Mouse (Mus musculus) G1E (cell line): Measurements from ENCODE around the gene Zfp729a. TPM values are rescaled to one million over a fixed set of nuclear protein-coding genes. Genes with fewer than 3 reads are reported as not detected.

Experiments
- ATAC-seq: 2 replicates; pipeline ENCODE4 v1.8.0; 2016; ENCODE audit warnings: mild to moderate bottlenecking; ENCODE audit not compliant: insufficient number of reproducible peaks, poor library complexity, low FRiP score, severe bottlenecking; ENCODE audit errors: extremely low read depth
- DNase-seq: peaks from one replicate; pipeline ENCODE4 v3.0.0; 2012; ENCODE audit warnings: low spot score
- H3K27me3 ChIP-seq: 2 replicates; pipeline ENCODE4 v1.6.1; 2012; ENCODE audit warnings: mild to moderate bottlenecking, low read length, inconsistent platforms; ENCODE audit not compliant: insufficient read depth
- H3K36me3 ChIP-seq: replicated peaks from 2 replicates; pipeline ENCODE3; 2012; ENCODE audit warnings: mild to moderate bottlenecking, inconsistent platforms
- H3K4me1 ChIP-seq: 2 replicates; pipeline ENCODE4 v1.6.1; 2012; ENCODE audit warnings: low read depth, low read length, inconsistent platforms, mixed read lengths; ENCODE audit not compliant: insufficient read depth
- H3K4me3 ChIP-seq: 2 replicates; pipeline ENCODE4 v1.5.1; 2012; ENCODE audit warnings: low read depth, mild to moderate bottlenecking, inconsistent platforms, low read length, moderate library complexity, mixed read lengths
- H3K9me3 ChIP-seq: replicated peaks from 2 replicates; pipeline ENCODE4 v1.6.1; 2012; ENCODE audit warnings: inconsistent platforms
- CTCF ChIP-seq: IDR thresholded peaks from 2 replicates; pipeline ENCODE4 v1.5.1; 2012; ENCODE audit warnings: low read depth, low read length, inconsistent platforms, mixed read lengths
- GATA1 ChIP-seq: IDR thresholded peaks from 2 replicates; pipeline ENCODE4 v1.6.1; 2012; ENCODE audit warnings: borderline replicate concordance, low read length, inconsistent platforms, mixed read lengths
- GATA2 ChIP-seq: IDR thresholded peaks from 2 replicates; pipeline ENCODE4 v1.6.1; 2012; ENCODE audit warnings: low read depth, low read length, inconsistent platforms, borderline replicate concordance
- POLR2AphosphoS5 ChIP-seq: IDR thresholded peaks from 2 replicates; pipeline ENCODE4 v1.6.1; 2012; ENCODE audit warnings: low read depth, low read length, inconsistent platforms; ENCODE audit not compliant: insufficient replicate concordance
- TAL1 ChIP-seq: conservative IDR thresholded peaks from 2 replicates; pipeline ENCODE4 v1.6.1; 2012; ENCODE audit warnings: low read depth, low read length, inconsistent platforms, mixed read lengths
- polyA plus RNA-seq: library from polyadenylated mRNA; stranded (reverse); fragments of >175 nt; gene quantifications from 2 replicates; pipeline ENCODE4 v1.2.3, GENCODE M21; 2012
- total RNA-seq, 2 experiments: library from RNA; stranded (forward) in 1 of 2; stranded (reverse) in 1 of 2; fragments of 200-1000 nt in 1 of 2; fragments of >200 nt in 1 of 2; fragmentation: Nextera tagmentation in 1 of 2; gene quantifications; 2 replicates each; pipeline ENCODE4 v1.2.3; 2014 to 2017

The Zfp729a gene
- total and polyA plus RNA-seq, 3 experiments = 0.28 to 20.1 (median 9.3) TPM

- H3K4me3 ChIP-seq = peak within 1 kb of the TSS; percentile 69
- DNase-seq (peak; percentile 3), ATAC-seq (peak; percentile 80)
- no peaks in the 10 kb centered on the region for H3K4me1 ChIP-seq
- H3K36me3 ChIP-seq = no peaks in the 10 kb centered on the region
- no peak for TF ChIP-seq POLR2AphosphoS5
- H3K27me3 ChIP-seq = no peaks in the 10 kb centered on the region
- peaks cover 2% of the 10 kb centered on the region; the same call in 1 of the 2 replicates for H3K9me3 ChIP-seq
These were observed 28.3 kb downstream of the Zfp729a start, which contains the start of gene Zfp729b for GRCm38 (mm10) chr13:67609066-67609876. Zfp729b (minus strand) TSS chr13:67609707.

DNA sequence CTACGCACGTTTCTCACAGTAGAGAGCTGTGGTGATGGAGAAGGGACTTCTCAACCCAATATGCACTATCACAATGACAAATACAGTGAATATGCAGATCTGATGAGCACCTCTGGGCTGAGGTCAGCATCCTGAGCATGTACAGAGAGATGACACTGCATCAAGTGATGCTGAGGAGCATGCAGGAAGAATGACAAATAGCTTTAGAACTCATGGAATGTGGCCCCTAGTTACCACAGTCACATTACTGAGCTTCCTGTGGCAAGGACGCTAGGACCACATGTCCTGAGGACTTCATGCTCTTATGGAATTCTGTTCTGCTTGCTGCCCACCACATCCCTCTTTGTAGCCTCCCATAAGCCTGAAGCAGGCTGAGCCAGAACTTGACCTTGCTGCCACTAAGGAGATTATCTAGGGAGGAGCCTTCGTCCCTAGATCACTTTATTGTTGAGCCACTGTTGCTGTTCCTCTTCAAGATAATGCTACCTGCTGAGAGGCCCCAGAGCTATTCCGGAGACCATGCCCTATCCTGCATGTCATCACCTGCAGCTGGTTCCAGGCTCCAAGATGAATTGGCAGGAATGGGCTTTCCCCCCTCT is 64.9 kb downstream of the Zfp729a start:
- Histone ChIP-seq H3K36me3 (no peaks in the 10 kb centered on the region), H3K4me3 (no peak overlapping the region), H3K9me3 (no peaks in the 10 kb centered on the region), H3K27me3 (no peaks in the 10 kb centered on the region), H3K4me1 (no peaks in the 10 kb centered on the region)
- ATAC-seq = no peak
- TF ChIP-seq GATA1 (no peak), CTCF (no peak), GATA2 (no peak), TAL1 (no peak), POLR2AphosphoS5 (no peak)
- DNase-seq = no peak

Other genes starting within 250 kb of the Zfp729a start
- 12.6 and 19.6 TPM in 2 replicates for gene Zfp429, start 238.0 kb downstream of the Zfp729a start, total RNA-seq (2014; fragmentation: Nextera tagmentation)
- gene Zfp429, start 238.0 kb downstream of the Zfp729a start, total RNA-seq (2017) = 4.0 and 9.5 TPM in 2 replicates
- gene Zfp429, start 238.0 kb downstream of the Zfp729a start, polyA plus RNA-seq = 0.65 and 1.2 TPM in 2 replicates
- not detected in 2 replicates for gene Zfp459, start 216.4 kb downstream of the Zfp729a start, total RNA-seq (2014; fragmentation: Nextera tagmentation)
- 0.05 and 0.06 TPM in 2 replicates for gene Zfp459, start 216.4 kb downstream of the Zfp729a start, total RNA-seq (2017)
- gene Zfp459, start 216.4 kb downstream of the Zfp729a start, polyA plus RNA-seq = not detected in 2 replicates
- 35.1 and 39.2 TPM in 2 replicates for gene Zfp874a, start 186.2 kb downstream of the Zfp729a start, total RNA-seq (2014; fragmentation: Nextera tagmentation)
- gene Zfp874a, start 186.2 kb downstream of the Zfp729a start, total RNA-seq (2017) = 11.3 and 13.2 TPM in 2 replicates
- 0.45 and 0.70 TPM in 2 replicates for gene Zfp874a, start 186.2 kb downstream of the Zfp729a start, polyA plus RNA-seq
- gene Zfp874b, start 153.5 kb downstream of the Zfp729a start, total RNA-seq (2014; fragmentation: Nextera tagmentation) = 32.2 and 37.7 TPM in 2 replicates
- gene Zfp874b, start 153.5 kb downstream of the Zfp729a start, total RNA-seq (2017) = 18.6 and 22.0 TPM in 2 replicates
- 0.63 and 0.69 TPM in 2 replicates for gene Zfp874b, start 153.5 kb downstream of the Zfp729a start, polyA plus RNA-seq
- 18.7 and 26.3 TPM in 2 replicates for gene Zfp58, start 137.2 kb downstream of the Zfp729a start, total RNA-seq (2014; fragmentation: Nextera tagmentation)
- gene Zfp58, start 137.2 kb downstream of the Zfp729a start, total RNA-seq (2017) = 13.6 and 14.2 TPM in 2 replicates
- 0.40 and 0.80 TPM in 2 replicates for gene Zfp58, start 137.2 kb downstream of the Zfp729a start, polyA plus RNA-seq
- 3.2 and 4.3 TPM in 2 replicates for gene Gm26965, start 111.6 kb downstream of the Zfp729a start, total RNA-seq (2014; fragmentation: Nextera tagmentation)
- 0.55 TPM in 1 of 2 replicates, not detected in the other for gene Gm26965, start 111.6 kb downstream of the Zfp729a start, total RNA-seq (2017)
- gene Gm26965, start 111.6 kb downstream of the Zfp729a start, polyA plus RNA-seq = not detected in 2 replicates
- gene Zfp87, start 111.6 kb downstream of the Zfp729a start, total RNA-seq (2014; fragmentation: Nextera tagmentation) = 35.0 and 43.3 TPM in 2 replicates
- 31.5 and 32.8 TPM in 2 replicates for gene Zfp87, start 111.6 kb downstream of the Zfp729a start, total RNA-seq (2017)
- 0.86 and 1.3 TPM in 2 replicates for gene Zfp87, start 111.6 kb downstream of the Zfp729a start, polyA plus RNA-seq
- gene Zfp748, start 84.0 kb downstream of the Zfp729a start, total RNA-seq (2014; fragmentation: Nextera tagmentation) = 16.6 and 18.4 TPM in 2 replicates
- gene Zfp748, start 84.0 kb downstream of the Zfp729a start, total RNA-seq (2017) = 14.6 and 15.8 TPM in 2 replicates
- 0.25 and 0.28 TPM in 2 replicates for gene Zfp748, start 84.0 kb downstream of the Zfp729a start, polyA plus RNA-seq
- gene Zfp729b, start 28.1 kb downstream of the Zfp729a start, total RNA-seq (2014; fragmentation: Nextera tagmentation) = 21.3 and 21.7 TPM in 2 replicates
- gene Zfp729b, start 28.1 kb downstream of the Zfp729a start, total RNA-seq (2017) = 25.6 and 26.0 TPM in 2 replicates
- gene Zfp729b, start 28.1 kb downstream of the Zfp729a start, polyA plus RNA-seq = 0.40 and 0.65 TPM in 2 replicates
- 2.6 and 7.3 TPM in 2 replicates for gene Gm49345, start within 50 bp of the Zfp729a start, total RNA-seq (2014; fragmentation: Nextera tagmentation)
- 3.5 and 5.9 TPM in 2 replicates for gene Gm49345, start within 50 bp of the Zfp729a start, total RNA-seq (2017)
- not detected in 2 replicates for gene Gm49345, start within 50 bp of the Zfp729a start, polyA plus RNA-seq
- 20.3 and 35.4 TPM in 2 replicates for gene Zfp738, start 49.3 kb upstream of the Zfp729a start, total RNA-seq (2014; fragmentation: Nextera tagmentation)
- gene Zfp738, start 49.3 kb upstream of the Zfp729a start, total RNA-seq (2017) = 16.3 and 17.8 TPM in 2 replicates
- 0.26 and 0.47 TPM in 2 replicates for gene Zfp738, start 49.3 kb upstream of the Zfp729a start, polyA plus RNA-seq
- 16.5 and 17.2 TPM in 2 replicates for gene Zfp65, start 91.4 kb upstream of the Zfp729a start, total RNA-seq (2014; fragmentation: Nextera tagmentation)
- gene Zfp65, start 91.4 kb upstream of the Zfp729a start, total RNA-seq (2017) = 14.6 and 22.7 TPM in 2 replicates
- 0.36 and 0.78 TPM in 2 replicates for gene Zfp65, start 91.4 kb upstream of the Zfp729a start, polyA plus RNA-seq
- 9.5 and 9.9 TPM in 2 replicates for gene Zfp85, start 117.4 kb upstream of the Zfp729a start, total RNA-seq (2014; fragmentation: Nextera tagmentation)
- 9.2 and 9.5 TPM in 2 replicates for gene Zfp85, start 117.4 kb upstream of the Zfp729a start, total RNA-seq (2017)
- 0.17 and 0.20 TPM in 2 replicates for gene Zfp85, start 117.4 kb upstream of the Zfp729a start, polyA plus RNA-seq
- gene Zfp493, start 141.9 kb upstream of the Zfp729a start, total RNA-seq (2014; fragmentation: Nextera tagmentation) = 1.5 and 11.4 TPM in 2 replicates
- 1.4 and 2.3 TPM in 2 replicates for gene Zfp493, start 141.9 kb upstream of the Zfp729a start, total RNA-seq (2017)
- 0.18 and 0.29 TPM in 2 replicates for gene Zfp493, start 141.9 kb upstream of the Zfp729a start, polyA plus RNA-seq
- 4.8 and 5.0 TPM in 2 replicates for gene Zfp273, start 175.9 kb upstream of the Zfp729a start, total RNA-seq (2014; fragmentation: Nextera tagmentation)
- 3.9 and 5.8 TPM in 2 replicates for gene Zfp273, start 175.9 kb upstream of the Zfp729a start, total RNA-seq (2017)
- 0.13 TPM in 2 replicates for gene Zfp273, start 175.9 kb upstream of the Zfp729a start, polyA plus RNA-seq
- gene Gm10037, start 193.3 kb upstream of the Zfp729a start, total RNA-seq (2014; fragmentation: Nextera tagmentation) = not detected in 2 replicates
- not detected in 2 replicates for gene Gm10037, start 193.3 kb upstream of the Zfp729a start, total RNA-seq (2017)
- gene Gm10037, start 193.3 kb upstream of the Zfp729a start, polyA plus RNA-seq = not detected in 2 replicates
- gene BC048507, start 225.5 kb upstream of the Zfp729a start, total RNA-seq (2014; fragmentation: Nextera tagmentation) = not detected in 2 replicates
- not detected in 2 replicates for gene BC048507, start 225.5 kb upstream of the Zfp729a start, total RNA-seq (2017)
- gene BC048507, start 225.5 kb upstream of the Zfp729a start, polyA plus RNA-seq = not detected in 2 replicates